Mouse (Mus musculus) CD4-positive, CD25-positive, alpha-beta regulatory T cell, adult 2 months (primary cell): ENCODE data around the gene Cd36.

Experiments
- DNase-seq: peaks from one replicate; pipeline ENCODE4 v3.0.0-alpha.2; 2012; ENCODE audit warnings: low read depth, low spot score

The Cd36 gene

GRCm38 (mm10) chr5:17858399-17858798 lies 30.2 kb downstream of the Cd36 start:
- DNase-seq: no peak

GRCm38 (mm10) chr5:17857871-17858270 lies 30.7 kb downstream of the Cd36 start:
- DNase-seq: no peak

- DNase-seq: no peak
Measured at GRCm38 (mm10) chr5:17857262-17857661, 31.3 kb downstream of the Cd36 start.

- no peak for DNase-seq
Measured at GRCm38 (mm10) chr5:17854127-17854923, 34.3 kb downstream of the Cd36 start.

GRCm38 (mm10) chr5:17850582-17850981 lies 38.0 kb downstream of the Cd36 start:
- DNase-seq: no peak

- no peak for DNase-seq
Measured at GRCm38 (mm10) chr5:17849582-17849981, 39.0 kb downstream of the Cd36 start.

GRCm38 (mm10) chr5:17848733-17849132 lies 39.9 kb downstream of the Cd36 start:
- no peak for DNase-seq

GRCm38 (mm10) chr5:17848267-17848666 lies 40.3 kb downstream of the Cd36 start:
- no peak for DNase-seq

- DNase-seq: no peak
Measured at GRCm38 (mm10) chr5:17843921-17844320, 44.7 kb downstream of the Cd36 start.

- DNase-seq: no peak
Measured at GRCm38 (mm10) chr5:17843316-17843715, 45.3 kb downstream of the Cd36 start.

GRCm38 (mm10) chr5:17842111-17842729 lies 46.4 kb downstream of the Cd36 start:
- no peak for DNase-seq

GRCm38 (mm10) chr5:17839549-17839948 lies 49.1 kb downstream of the Cd36 start:
- DNase-seq: no peak

- DNase-seq: no peak
Measured at GRCm38 (mm10) chr5:17836408-17836807, 52.2 kb downstream of the Cd36 start.

- DNase-seq: no peak
Measured at GRCm38 (mm10) chr5:17835302-17836097, 53.1 kb downstream of the Cd36 start.

GRCm38 (mm10) chr5:17833797-17834196 lies 54.8 kb downstream of the Cd36 start:
- no peak for DNase-seq

GRCm38 (mm10) chr5:17830536-17830935 lies 58.1 kb downstream of the Cd36 start:
- no peak for DNase-seq

- no peak for DNase-seq
Measured at GRCm38 (mm10) chr5:17828713-17829544, 59.7 kb downstream of the Cd36 start.

- no peak for DNase-seq
Measured at GRCm38 (mm10) chr5:17821395-17821794, 67.2 kb downstream of the Cd36 start.

- DNase-seq: no peak
Measured at GRCm38 (mm10) chr5:17820239-17820999, 68.2 kb downstream of the Cd36 start.

- DNase-seq: peak; percentile 16
Measured at GRCm38 (mm10) chr5:17816170-17816569, 72.4 kb downstream of the Cd36 start.

- DNase-seq: no peak
Measured at GRCm38 (mm10) chr5:17810336-17810735, 78.3 kb downstream of the Cd36 start.
